12 mouse cellular contexts compared by ENCODE assay signal in the genomic region with DNA sequence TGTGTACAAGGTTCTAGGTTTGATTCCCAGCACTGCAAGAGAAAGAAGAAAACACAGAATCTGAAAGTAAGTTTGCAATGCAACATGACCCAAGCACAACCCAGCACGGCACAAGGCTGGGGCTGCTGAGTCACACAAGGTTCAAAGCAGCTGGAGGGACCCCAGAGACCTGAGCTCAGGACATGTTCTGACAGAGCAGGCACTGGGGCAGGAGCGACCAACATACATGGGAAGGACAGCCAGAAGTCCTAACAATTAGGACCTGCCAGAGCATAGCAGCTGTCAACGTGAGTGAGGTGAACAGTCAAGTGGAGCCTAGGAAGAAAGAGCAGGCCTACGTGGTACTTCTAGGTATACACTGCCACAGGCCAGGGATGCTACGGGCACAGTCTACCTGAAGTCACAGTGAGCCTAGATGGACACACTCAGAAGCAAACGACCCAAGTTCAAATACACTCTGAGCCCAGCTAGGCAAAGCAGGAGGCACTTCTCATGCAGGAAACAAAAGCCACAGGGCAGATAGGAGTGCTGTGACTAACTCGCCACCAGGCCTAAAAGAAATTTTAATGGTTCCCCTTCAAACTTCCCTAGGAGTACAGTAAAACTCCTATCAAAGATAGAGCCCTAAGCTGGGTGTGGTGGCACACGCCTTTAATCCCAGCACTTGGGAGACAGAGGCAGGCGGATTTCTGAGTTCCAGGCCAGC. TPM values are rescaled to one million over a fixed set of nuclear protein-coding genes. Genes with fewer than 3 reads are reported as not detected.
DNase-seq lines count a peak whose midpoint lies in the region; ATAC-seq lines count a peak whose summit lies in the region.
"Had no signal": no experiment of that assay in that cellular context is flagged by ENCODE, and none has a peak within 500 bp of the region (broad histone marks: within the 10 kb centered on the region; RNA-seq: fewer than 3 reads in every experiment).

No protein-coding gene starts in this region.

- peaks cover 23% of the 10 kb centered on the region for H3K27me3 ChIP-seq in kidney, embryonic 15.5 days
- H3K27me3 ChIP-seq in limb, embryonic 15.5 days: peaks cover 24% of the 10 kb centered on the region

- H3K4me3 ChIP-seq in kidney, embryonic 15.5 days (replicated peaks): no peak overlapping the region
- no peak overlapping the region for H3K4me3 ChIP-seq in limb, embryonic 15.5 days

- ATAC-seq in CD4-positive, CD25-positive, alpha-beta regulatory T cell, adult 4 months: no peak
- ATAC-seq in kidney, embryonic 15.5 days (replicated peaks; ENCODE audit: low FRiP score): no peak
- ATAC-seq in limb, embryonic 15.5 days (ENCODE audit: insufficient number of reproducible peaks, low FRiP score, low TSS enrichment, low read depth): no peak
- ATAC-seq: intestine, embryonic 16.5 days had no signal

- DNase-seq in CD4-positive, CD25-positive, alpha-beta regulatory T cell, adult 2 months (ENCODE audit: low read depth, low spot score): peak; percentile 22
- no peak for DNase-seq in kidney, postnatal 4 days
- peak; percentile 18 for DNase-seq in adipocyte (ENCODE audit: low spot score)
- no peak for DNase-seq in thymus, adult 18-20 months
- DNase-seq in lung, postnatal 10 days: no peak
- DNase-seq: adrenal gland, adult 2 months; lung, postnatal 14 days; right cerebral cortex, postnatal 25 days had no signal

- H3K4me2 ChIP-seq in kidney, embryonic 15.5 days: peak overlapping the region; percentile 15
- H3K4me2 ChIP-seq in limb, embryonic 15.5 days: 0 out of 2 replicates have a peak overlapping the region, but pooled peaks have one; percentile 14

- no peak overlapping the region for H3K9ac ChIP-seq in kidney, embryonic 15.5 days
- H3K9ac ChIP-seq in limb, embryonic 15.5 days: no peak overlapping the region

- no peaks in the 10 kb centered on the region for H3K9me3 ChIP-seq in kidney, embryonic 15.5 days (replicated peaks)
- H3K9me3 ChIP-seq in limb, embryonic 15.5 days: no peaks in the 10 kb centered on the region

- peaks cover 20% of the 10 kb centered on the region for H3K36me3 ChIP-seq in kidney, embryonic 15.5 days
- H3K36me3 ChIP-seq in limb, embryonic 15.5 days: peaks cover 14% of the 10 kb centered on the region

- no peak overlapping the region for H3K27ac ChIP-seq in kidney, embryonic 15.5 days
- H3K27ac ChIP-seq in limb, embryonic 15.5 days: no peak overlapping the region

- WGBS in kidney, embryonic 15.5 days: 77% methylated on average over 9 of the region's 9 CpGs
- WGBS in limb, embryonic 15.5 days: 75% methylated on average over 9 of the region's 9 CpGs

- peaks cover 44% of the 10 kb centered on the region for H3K4me1 ChIP-seq in kidney, embryonic 15.5 days
- peaks cover 35% of the 10 kb centered on the region for H3K4me1 ChIP-seq in limb, embryonic 15.5 days

RNA-seq across cellular contexts. Expression of a gene that starts 5.8 kb away (rescaled TPM):
- polyA plus RNA-seq in CD4-positive, CD25-positive, alpha-beta regulatory T cell, adult 4 months (2017; shearing (Covaris generic)): 10 to 100 TPM; 18.5 to 22.7 TPM
- 39.7 and 44.9 TPM in 2 replicates for polyA plus RNA-seq in kidney, embryonic 15.5 days (2015; fragmentation: Nextera tagmentation; extraction: Ambion mirVana)
- polyA plus RNA-seq in limb, embryonic 15.5 days (2015; fragmentation: Nextera tagmentation; extraction: Ambion mirVana): 50.4 and 56.8 TPM in 2 replicates

RNA-seq across cellular contexts. Expression of a gene that starts 31.0 kb away (rescaled TPM):
- polyA plus RNA-seq in CD4-positive, CD25-positive, alpha-beta regulatory T cell, adult 4 months (2017; shearing (Covaris generic)): under 1 TPM; 0.16 to 0.28 TPM
- 1.0 and 1.6 TPM in 2 replicates for polyA plus RNA-seq in kidney, embryonic 15.5 days (2015; fragmentation: Nextera tagmentation; extraction: Ambion mirVana)
- 0.67 and 0.83 TPM in 2 replicates for polyA plus RNA-seq in limb, embryonic 15.5 days (2015; fragmentation: Nextera tagmentation; extraction: Ambion mirVana)

RNA-seq across cellular contexts. Expression of a gene that starts 45.6 kb away (rescaled TPM):
- 10 to 100 TPM; 60.2 to 62.8 TPM for polyA plus RNA-seq in CD4-positive, CD25-positive, alpha-beta regulatory T cell, adult 4 months (2017; shearing (Covaris generic))
- 46.1 and 48.8 TPM in 2 replicates for polyA plus RNA-seq in kidney, embryonic 15.5 days (2015; fragmentation: Nextera tagmentation; extraction: Ambion mirVana)
- polyA plus RNA-seq in limb, embryonic 15.5 days (2015; fragmentation: Nextera tagmentation; extraction: Ambion mirVana): 30.7 and 31.5 TPM in 2 replicates

Comparison
In these comparisons a context has a peak if more than half of its experiments do, and no peak if none do; other contexts are left out.
1. DNase-seq: peak in CD4-positive, CD25-positive, alpha-beta regulatory T cell, adult 2 months (single experiment) and adipocyte (single experiment); none in kidney, postnatal 4 days (0 of 2), thymus, adult 18-20 months (0 of 2) and lung, postnatal 10 days (single experiment).